Mouse (Mus musculus): Measurements from ENCODE around the gene Zfp791. TPM values are rescaled to one million over a fixed set of nuclear protein-coding genes. Genes with fewer than 3 reads are reported as not detected.

Zfp791 gene
- polyA plus RNA-seq, 1 experiment from 2014 or later = 2.1 TPM

GRCm38 (mm10) chr8:85113241-85113640, 9.7 kb downstream of the Zfp791 start:
- Histone ChIP-seq H3K4me3 (replicated peaks) (no peak overlapping the region), H3K9me3 (replicated peaks) (no peaks in the 10 kb centered on the region), H3K9ac (no peak overlapping the region), H3K4me2 (no peak overlapping the region), H3K4me1 (replicated peaks) (no peaks in the 10 kb centered on the region), H3K27ac (replicated peaks) (no peak overlapping the region), H3K36me3 (replicated peaks) (peaks cover 37% of the 10 kb centered on the region), H3K27me3 (no peaks in the 10 kb centered on the region)
- WGBS (ENCODE audit: insufficient replicate concordance) = 76% methylated on average over 10 of the region's 10 CpGs
- no peak for ATAC-seq (ENCODE audit: insufficient read depth)

- Histone ChIP-seq H3K27me3 (no peaks in the 10 kb centered on the region), H3K4me3 (replicated peaks) (no peak overlapping the region), H3K9ac (no peak overlapping the region), H3K27ac (replicated peaks) (no peak overlapping the region), H3K9me3 (replicated peaks) (no peaks in the 10 kb centered on the region), H3K4me1 (replicated peaks) (no peaks in the 10 kb centered on the region), H3K36me3 (replicated peaks) (peaks cover 34% of the 10 kb centered on the region), H3K4me2 (no peak overlapping the region)
- 55% methylated on average over 4 of the region's 4 CpGs for WGBS (ENCODE audit: insufficient replicate concordance)
- ATAC-seq (ENCODE audit: insufficient read depth) = no peak
Measured at GRCm38 (mm10) chr8:85100076-85100665, 22.7 kb downstream of the Zfp791 start.

GRCm38 (mm10) chr8:85096850-85097249, 26.0 kb downstream of the Zfp791 start:
- WGBS (ENCODE audit: insufficient replicate concordance) = 74% methylated on average over 4 of the region's 4 CpGs
- Histone ChIP-seq H3K27ac (replicated peaks) (no peak overlapping the region), H3K36me3 (replicated peaks) (peaks cover 61% of the 10 kb centered on the region), H3K4me1 (replicated peaks) (no peaks in the 10 kb centered on the region), H3K9ac (no peak overlapping the region), H3K27me3 (no peaks in the 10 kb centered on the region), H3K4me3 (replicated peaks) (no peak overlapping the region), H3K4me2 (no peak overlapping the region), H3K9me3 (replicated peaks) (no peaks in the 10 kb centered on the region)
- no peak for ATAC-seq (ENCODE audit: insufficient read depth)

GRCm38 (mm10) chr8:85096196-85096595, 26.7 kb downstream of the Zfp791 start:
- Histone ChIP-seq H3K9ac (no peak overlapping the region), H3K4me1 (replicated peaks) (0 out of 2 replicates have a peak, but pooled peaks cover 4% of the 10 kb centered on the region), H3K36me3 (replicated peaks) (peaks cover 67% of the 10 kb centered on the region), H3K4me3 (replicated peaks) (no peak overlapping the region), H3K27ac (replicated peaks) (no peak overlapping the region), H3K4me2 (no peak overlapping the region), H3K9me3 (replicated peaks) (no peaks in the 10 kb centered on the region), H3K27me3 (no peaks in the 10 kb centered on the region)
- no peak for ATAC-seq (ENCODE audit: insufficient read depth)
- 81% methylated on average over 16 of the region's 16 CpGs for WGBS (ENCODE audit: insufficient replicate concordance)

- no peak overlapping the region for H3K4me2 ChIP-seq
- no peak overlapping the region for H3K9ac ChIP-seq
- peaks cover 73% of the 10 kb centered on the region for H3K36me3 ChIP-seq (replicated peaks)
- ATAC-seq (ENCODE audit: insufficient read depth) = no peak
- H3K4me1 ChIP-seq (replicated peaks) = 0 out of 2 replicates have a peak, but pooled peaks cover 4% of the 10 kb centered on the region
- no peak overlapping the region for H3K27ac ChIP-seq (replicated peaks)
- H3K9me3 ChIP-seq (replicated peaks) = no peaks in the 10 kb centered on the region
- 81% methylated on average over 7 of the region's 7 CpGs for WGBS (ENCODE audit: insufficient replicate concordance)
- H3K4me3 ChIP-seq (replicated peaks) = no peak overlapping the region
- no peaks in the 10 kb centered on the region for H3K27me3 ChIP-seq
Measured at GRCm38 (mm10) chr8:85095566-85095965, 27.3 kb downstream of the Zfp791 start.

- 81% methylated on average over 13 of the region's 13 CpGs for WGBS (ENCODE audit: insufficient replicate concordance)
Measured at GRCm38 (mm10) chr8:85095051-85095450, 27.8 kb downstream of the Zfp791 start.

GRCm38 (mm10) chr8:85091526-85092090, 31.3 kb downstream of the Zfp791 start:
- Histone ChIP-seq H3K4me2 (no peak overlapping the region), H3K36me3 (replicated peaks) (peaks cover 81% of the 10 kb centered on the region), H3K27me3 (no peaks in the 10 kb centered on the region), H3K27ac (replicated peaks) (no peak overlapping the region), H3K4me1 (replicated peaks) (0 out of 2 replicates have a peak, but pooled peaks cover 4% of the 10 kb centered on the region), H3K9ac (no peak overlapping the region), H3K9me3 (replicated peaks) (no peaks in the 10 kb centered on the region), H3K4me3 (replicated peaks) (no peak overlapping the region)
- ATAC-seq (ENCODE audit: insufficient read depth) = no peak
- WGBS (ENCODE audit: insufficient replicate concordance) = 68% methylated on average over 21 of the region's 21 CpGs

More at GRCm38 (mm10) chr8:85095051-85095450, 27.8 kb downstream of the Zfp791 start:
- peaks cover 73% of the 10 kb centered on the region for H3K36me3 ChIP-seq (replicated peaks)
- 0 out of 2 replicates have a peak, but pooled peaks cover 4% of the 10 kb centered on the region for H3K4me1 ChIP-seq (replicated peaks)
- no peak overlapping the region for H3K27ac ChIP-seq (replicated peaks)
- no peaks in the 10 kb centered on the region for H3K9me3 ChIP-seq (replicated peaks)
- no peak overlapping the region for H3K4me2 ChIP-seq
- H3K27me3 ChIP-seq = no peaks in the 10 kb centered on the region
- no peak overlapping the region for H3K4me3 ChIP-seq (replicated peaks)
- ATAC-seq (ENCODE audit: insufficient read depth) = no peak
- no peak overlapping the region for H3K9ac ChIP-seq

GRCm38 (mm10) chr8:85090856-85091255, 32.0 kb downstream of the Zfp791 start:
- ATAC-seq (ENCODE audit: insufficient read depth) = no peak
- WGBS (ENCODE audit: insufficient replicate concordance) = 81% methylated on average over 11 of the region's 11 CpGs
- peaks cover 80% of the 10 kb centered on the region for H3K36me3 ChIP-seq (replicated peaks)

GRCm38 (mm10) chr8:85088771-85089170, 34.1 kb downstream of the Zfp791 start:
- Histone ChIP-seq H3K9ac (no peak overlapping the region), H3K4me3 (replicated peaks) (no peak overlapping the region), H3K27ac (replicated peaks) (no peak overlapping the region), H3K4me1 (replicated peaks) (peaks cover 22% of the 10 kb centered on the region), H3K4me2 (no peak overlapping the region), H3K9me3 (replicated peaks) (no peaks in the 10 kb centered on the region), H3K36me3 (replicated peaks) (peaks cover 67% of the 10 kb centered on the region), H3K27me3 (no peaks in the 10 kb centered on the region)
- ATAC-seq (ENCODE audit: insufficient read depth) = no peak
- WGBS (ENCODE audit: insufficient replicate concordance) = 53% methylated on average over 2 of the region's 2 CpGs

More at GRCm38 (mm10) chr8:85090856-85091255, 32.0 kb downstream of the Zfp791 start:
- Histone ChIP-seq H3K9me3 (replicated peaks) (no peaks in the 10 kb centered on the region), H3K27ac (replicated peaks) (no peak overlapping the region), H3K4me2 (no peak overlapping the region), H3K9ac (no peak overlapping the region), H3K4me1 (replicated peaks) (0 out of 2 replicates have a peak, but pooled peaks cover 4% of the 10 kb centered on the region), H3K4me3 (replicated peaks) (no peak overlapping the region), H3K27me3 (no peaks in the 10 kb centered on the region)

GRCm38 (mm10) chr8:85086238-85086637, 36.7 kb downstream of the Zfp791 start:
- peaks cover 48% of the 10 kb centered on the region for H3K36me3 ChIP-seq (replicated peaks)
- peaks cover 43% of the 10 kb centered on the region for H3K4me1 ChIP-seq (replicated peaks)
- ATAC-seq (ENCODE audit: insufficient read depth) = no peak
- no peak overlapping the region for H3K4me3 ChIP-seq (replicated peaks)
- 62% methylated on average over 3 of the region's 3 CpGs for WGBS (ENCODE audit: insufficient replicate concordance)
- no peak overlapping the region for H3K9ac ChIP-seq
- no peaks in the 10 kb centered on the region for H3K9me3 ChIP-seq (replicated peaks)
- H3K27me3 ChIP-seq = no peaks in the 10 kb centered on the region
- H3K27ac ChIP-seq (replicated peaks) = no peak overlapping the region
- H3K4me2 ChIP-seq = no peak overlapping the region

GRCm38 (mm10) chr8:85084633-85085032, 38.3 kb downstream of the Zfp791 start:
- Histone ChIP-seq H3K4me2 (peak overlapping the region; percentile 97), H3K4me1 (replicated peaks) (peaks cover 53% of the 10 kb centered on the region), H3K9ac (no peak overlapping the region), H3K9me3 (replicated peaks) (no peaks in the 10 kb centered on the region), H3K36me3 (replicated peaks) (peaks cover 41% of the 10 kb centered on the region), H3K27ac (replicated peaks) (no peak overlapping the region; the same call in 1 of the 2 replicates), H3K27me3 (no peaks in the 10 kb centered on the region), H3K4me3 (replicated peaks) (peak overlapping the region; percentile 73)
- no peak for ATAC-seq (ENCODE audit: insufficient read depth)
- WGBS (ENCODE audit: insufficient replicate concordance) = 35% methylated on average over 8 of the region's 8 CpGs

All from liver, embryonic 15.5 days (tissue).